Mouse (Mus musculus): Measurements from ENCODE around the gene Phf7. TPM values are rescaled to one million over a fixed set of nuclear protein-coding genes. Genes with fewer than 3 reads are reported as not detected.
A peak's percentile ranks its signal among the peaks of the same experiment; 100 is the strongest.

The Phf7 gene
- polyA plus RNA-seq, 1 experiment from 2014 or later = 8.1 TPM

- ATAC-seq (ENCODE audit: insufficient number of reproducible peaks, low FRiP score) = no peak; the same call in 1 of the 2 replicates
- no peaks in the 10 kb centered on the region for H3K27me3 ChIP-seq (replicated peaks)
- peak overlapping the region; percentile 97 for H3K4me3 ChIP-seq
- peaks cover 39% of the 10 kb centered on the region for H3K36me3 ChIP-seq
- peak overlapping the region; percentile 97 for H3K27ac ChIP-seq (ENCODE audit: poor library complexity, severe bottlenecking)
- WGBS = under 1% methylated on average over 18 of the region's 18 CpGs
- no peaks in the 10 kb centered on the region for H3K9me3 ChIP-seq (replicated peaks)
- H3K4me2 ChIP-seq = peak overlapping the region; percentile 87
- H3K4me1 ChIP-seq (replicated peaks) = peaks cover 17% of the 10 kb centered on the region
- peak overlapping the region; percentile 99 for H3K9ac ChIP-seq
Observed at GRCm38 (mm10) chr14:31251626-31252025, 509 bp upstream of the Phf7 start.

GRCm38 (mm10) chr14:31250222-31251083 is 664 bp downstream of the Phf7 start:
- 19% methylated on average over 38 of the region's 38 CpGs for WGBS
- Histone ChIP-seq H3K9ac (peak overlapping the region; percentile 89), H3K9me3 (replicated peaks) (no peaks in the 10 kb centered on the region), H3K27ac (ENCODE audit: poor library complexity, severe bottlenecking) (peak overlapping the region; percentile 97), H3K4me1 (replicated peaks) (peaks cover 22% of the 10 kb centered on the region), H3K36me3 (peaks cover 28% of the 10 kb centered on the region), H3K4me3 (peak overlapping the region; percentile 97), H3K27me3 (replicated peaks) (no peaks in the 10 kb centered on the region), H3K4me2 (peak overlapping the region; percentile 74)
- peak; percentile 86 for ATAC-seq (ENCODE audit: insufficient number of reproducible peaks, low FRiP score)

- Histone ChIP-seq H3K9me3 (replicated peaks) (no peaks in the 10 kb centered on the region), H3K4me2 (no peak overlapping the region), H3K9ac (no peak overlapping the region), H3K4me3 (no peak overlapping the region), H3K4me1 (replicated peaks) (peaks cover 22% of the 10 kb centered on the region), H3K27me3 (replicated peaks) (no peaks in the 10 kb centered on the region), H3K27ac (ENCODE audit: poor library complexity, severe bottlenecking) (no peak overlapping the region), H3K36me3 (peaks cover 7% of the 10 kb centered on the region; the same call in 1 of the 2 replicates)
- no peak for ATAC-seq (ENCODE audit: insufficient number of reproducible peaks, low FRiP score)
- WGBS = 88% methylated on average over 6 of the region's 6 CpGs
Observed at GRCm38 (mm10) chr14:31248396-31248795, 2.7 kb downstream of the Phf7 start.

- no peak overlapping the region for H3K27ac ChIP-seq (ENCODE audit: poor library complexity, severe bottlenecking)
- no peak overlapping the region for H3K4me3 ChIP-seq
- peaks cover 11% of the 10 kb centered on the region for H3K4me1 ChIP-seq (replicated peaks)
- no peak for ATAC-seq (ENCODE audit: insufficient number of reproducible peaks, low FRiP score)
- H3K36me3 ChIP-seq = no peaks in the 10 kb centered on the region
- H3K9ac ChIP-seq = no peak overlapping the region
- no peaks in the 10 kb centered on the region for H3K27me3 ChIP-seq (replicated peaks)
- no peaks in the 10 kb centered on the region for H3K9me3 ChIP-seq (replicated peaks)
- no peak overlapping the region for H3K4me2 ChIP-seq
- WGBS = 41% methylated on average over 1 of the region's 1 CpGs
Observed at GRCm38 (mm10) chr14:31245946-31246345, 5.2 kb downstream of the Phf7 start.

GRCm38 (mm10) chr14:31244777-31245176 is 6.3 kb downstream of the Phf7 start:
- 74% methylated on average over 1 of the region's 1 CpGs for WGBS
- H3K36me3 ChIP-seq = no peaks in the 10 kb centered on the region
- H3K27ac ChIP-seq (ENCODE audit: poor library complexity, severe bottlenecking) = no peak overlapping the region
- H3K4me2 ChIP-seq = no peak overlapping the region
- no peak overlapping the region for H3K9ac ChIP-seq
- H3K9me3 ChIP-seq (replicated peaks) = no peaks in the 10 kb centered on the region
- H3K4me1 ChIP-seq (replicated peaks) = peaks cover 4% of the 10 kb centered on the region
- no peak for ATAC-seq (ENCODE audit: insufficient number of reproducible peaks, low FRiP score)
- no peak overlapping the region for H3K4me3 ChIP-seq
- H3K27me3 ChIP-seq (replicated peaks) = no peaks in the 10 kb centered on the region

- no peak overlapping the region for H3K9ac ChIP-seq
Observed at GRCm38 (mm10) chr14:31240528-31240927, 10.6 kb downstream of the Phf7 start.

GRCm38 (mm10) chr14:31237101-31237882 is 13.8 kb downstream of the Phf7 start:
- no peak for ATAC-seq (ENCODE audit: insufficient number of reproducible peaks, low FRiP score)
- no peak overlapping the region for H3K4me3 ChIP-seq
- peaks cover 6% of the 10 kb centered on the region; the same call in 1 of the 2 replicates for H3K36me3 ChIP-seq
- H3K27me3 ChIP-seq (replicated peaks) = no peaks in the 10 kb centered on the region
- no peaks in the 10 kb centered on the region for H3K9me3 ChIP-seq (replicated peaks)
- 74% methylated on average over 7 of the region's 7 CpGs for WGBS
- H3K9ac ChIP-seq = no peak overlapping the region
- peaks cover 14% of the 10 kb centered on the region; the same call in 1 of the 2 replicates for H3K4me1 ChIP-seq (replicated peaks)
- H3K27ac ChIP-seq (ENCODE audit: poor library complexity, severe bottlenecking) = no peak overlapping the region
- H3K4me2 ChIP-seq = no peak overlapping the region

More at GRCm38 (mm10) chr14:31240528-31240927, 10.6 kb downstream of the Phf7 start:
- no peak for ATAC-seq (ENCODE audit: insufficient number of reproducible peaks, low FRiP score)
- no peak overlapping the region for H3K4me3 ChIP-seq
- peaks cover 6% of the 10 kb centered on the region; the same call in 1 of the 2 replicates for H3K36me3 ChIP-seq
- H3K27ac ChIP-seq (ENCODE audit: poor library complexity, severe bottlenecking) = no peak overlapping the region
- no peaks in the 10 kb centered on the region for H3K27me3 ChIP-seq (replicated peaks)
- no peaks in the 10 kb centered on the region for H3K9me3 ChIP-seq (replicated peaks)
- no peaks in the 10 kb centered on the region for H3K4me1 ChIP-seq (replicated peaks)
- no peak overlapping the region for H3K4me2 ChIP-seq
- 71% methylated on average over 3 of the region's 3 CpGs for WGBS

- peak overlapping the region; percentile 39 for H3K4me2 ChIP-seq
- no peak for ATAC-seq (ENCODE audit: insufficient number of reproducible peaks, low FRiP score)
Observed at GRCm38 (mm10) chr14:31233996-31234591, 17.0 kb downstream of the Phf7 start.

GRCm38 (mm10) chr14:31233070-31233995 is 17.8 kb downstream of the Phf7 start:
- WGBS = 63% methylated on average over 14 of the region's 14 CpGs
- no peaks in the 10 kb centered on the region for H3K27me3 ChIP-seq (replicated peaks)
- ATAC-seq (ENCODE audit: insufficient number of reproducible peaks, low FRiP score) = peak; percentile 41; the same call in 1 of the 2 replicates
- H3K4me1 ChIP-seq (replicated peaks) = peaks cover 50% of the 10 kb centered on the region
- no peak overlapping the region for H3K27ac ChIP-seq (ENCODE audit: poor library complexity, severe bottlenecking)
- no peak overlapping the region for H3K4me3 ChIP-seq
- H3K4me2 ChIP-seq = no peak overlapping the region
- no peak overlapping the region for H3K9ac ChIP-seq
- no peaks in the 10 kb centered on the region; the same call in 1 of the 2 replicates for H3K36me3 ChIP-seq
- H3K9me3 ChIP-seq (replicated peaks) = no peaks in the 10 kb centered on the region

More at GRCm38 (mm10) chr14:31233996-31234591, 17.0 kb downstream of the Phf7 start:
- no peaks in the 10 kb centered on the region for H3K27me3 ChIP-seq (replicated peaks)
- 0 out of 2 replicates have a peak overlapping the region, but pooled peaks have one; percentile 19 for H3K9ac ChIP-seq
- peaks cover 43% of the 10 kb centered on the region for H3K4me1 ChIP-seq (replicated peaks)
- WGBS = 11% methylated on average over 11 of the region's 11 CpGs
- H3K4me3 ChIP-seq = no peak overlapping the region
- H3K9me3 ChIP-seq (replicated peaks) = no peaks in the 10 kb centered on the region
- H3K36me3 ChIP-seq = peaks cover 6% of the 10 kb centered on the region; the same call in 1 of the 2 replicates
- no peak overlapping the region for H3K27ac ChIP-seq (ENCODE audit: poor library complexity, severe bottlenecking)

- 70% methylated on average over 13 of the region's 13 CpGs for WGBS
- Histone ChIP-seq H3K9me3 (replicated peaks) (no peaks in the 10 kb centered on the region), H3K9ac (no peak overlapping the region), H3K4me1 (replicated peaks) (peaks cover 56% of the 10 kb centered on the region), H3K4me3 (no peak overlapping the region), H3K27ac (ENCODE audit: poor library complexity, severe bottlenecking) (no peak overlapping the region), H3K4me2 (no peak overlapping the region), H3K36me3 (no peaks in the 10 kb centered on the region), H3K27me3 (replicated peaks) (no peaks in the 10 kb centered on the region)
- ATAC-seq (ENCODE audit: insufficient number of reproducible peaks, low FRiP score) = no peak
Observed at GRCm38 (mm10) chr14:31232404-31233069, 18.6 kb downstream of the Phf7 start.
